Mouse (Mus musculus) heart, embryonic 11.5 days (tissue): Measurements from ENCODE around the gene Secisbp2. TPM values are rescaled to one million over a fixed set of nuclear protein-coding genes. Genes with fewer than 3 reads are reported as not detected.
"Not testable (repeated sequence)": the region's sequence is repeated elsewhere in the genome, so short reads cannot be mapped to it uniquely, and the experiment has no call there.

Source experiments
- ATAC-seq: fragments of 200-750 bp; cut with Nextera tagmentation; replicated peaks from 2 replicates; pipeline ENCODE4 v1.8.0; 2017; ENCODE audit warnings: moderate library complexity; ENCODE audit not compliant: insufficient number of reproducible peaks, low FRiP score, low TSS enrichment
- H3K27ac ChIP-seq: fragments of 300-500 bp; sonication (generic); 2 replicates; pipeline ENCODE4 v1.5.1; 2014; ENCODE audit warnings: mild to moderate bottlenecking, low read depth, low read length
- H3K27me3 ChIP-seq: fragments of 300-500 bp; sonication (generic); 2 replicates; pipeline ENCODE4 v1.6.1; 2014; ENCODE audit warnings: mild to moderate bottlenecking, low read length, mixed read lengths; ENCODE audit not compliant: control insufficient read depth, insufficient read depth
- H3K36me3 ChIP-seq: fragments of 300-500 bp; sonication (generic); 2 replicates; pipeline ENCODE4 v1.6.1; 2014; ENCODE audit warnings: mild to moderate bottlenecking, low read length, moderate library complexity, mixed read lengths; ENCODE audit not compliant: control insufficient read depth, insufficient read depth
- H3K4me1 ChIP-seq: fragments of 300-500 bp; sonication (generic); 2 replicates; pipeline ENCODE4 v1.6.1; 2014; ENCODE audit warnings: low read length; ENCODE audit not compliant: control insufficient read depth, insufficient read depth
- H3K4me2 ChIP-seq: fragments of 300-500 bp; sonication (generic); 2 replicates; pipeline ENCODE4 v1.6.1; 2014; ENCODE audit warnings: mild to moderate bottlenecking, moderate library complexity
- H3K4me3 ChIP-seq: fragments of 300-500 bp; sonication (generic); 2 replicates; pipeline ENCODE4 v1.5.1; 2014; ENCODE audit warnings: low read depth, low read length
- H3K9ac ChIP-seq: fragments of 300-500 bp; sonication (generic); 2 replicates; pipeline ENCODE4 v1.6.1; 2014; ENCODE audit warnings: mild to moderate bottlenecking, low read depth, low read length, moderate library complexity
- H3K9me3 ChIP-seq: fragments of 300-500 bp; sonication (generic); replicated peaks from 2 replicates; pipeline ENCODE4 v1.6.1; 2016; ENCODE audit warnings: low read length; ENCODE audit not compliant: control insufficient read depth
- WGBS: fragments of 180-500 bp; shearing (Covaris S2); extraction: QIAGEN DNeasy Blood & Tissue Kit; methylation state at CpG from one replicate; pipeline ENCODE4 v1.1.7; 2014; ENCODE audit not compliant: insufficient replicate concordance; 5-methylcytosine and 5-hydroxymethylcytosine counted together
- polyA plus RNA-seq: library from polyadenylated mRNA; unstranded; fragments of >200 nt; fragmentation: Nextera tagmentation; extraction: Ambion mirVana; gene quantifications from 2 replicates; pipeline ENCODE4 v1.2.1, GENCODE M21; 2014

Gene Secisbp2
- polyA plus RNA-seq, 1 experiment from 2014 or later: 21.9 TPM

GRCm38 (mm10) chr13:51632560-51633218, 18.8 kb upstream of the Secisbp2 start:
- H3K4me1 ChIP-seq: no peaks in the 10 kb centered on the region
- no peaks in the 10 kb centered on the region for H3K27me3 ChIP-seq
- no peak overlapping the region for H3K4me3 ChIP-seq
- H3K27ac ChIP-seq: no peak overlapping the region
- H3K9me3 ChIP-seq: no peaks in the 10 kb centered on the region
- WGBS: 83% methylated on average over 5 of the region's 5 CpGs
- no peaks in the 10 kb centered on the region for H3K36me3 ChIP-seq
- H3K4me2 ChIP-seq: no peak overlapping the region
- H3K9ac ChIP-seq: no peak overlapping the region
- ATAC-seq: no peak

GRCm38 (mm10) chr13:51635384-51635783, 16.1 kb upstream of the Secisbp2 start:
- not testable (repeated sequence) for ATAC-seq, H3K36me3 ChIP-seq, H3K27me3 ChIP-seq, H3K9me3 ChIP-seq, H3K4me1 ChIP-seq, H3K4me2 ChIP-seq, H3K9ac ChIP-seq, H3K4me3 ChIP-seq, H3K27ac ChIP-seq
- 70% methylated on average over 5 of the region's 9 CpGs for WGBS

- H3K27me3 ChIP-seq: no peaks in the 10 kb centered on the region
- H3K4me2 ChIP-seq: no peak overlapping the region
- 87% methylated on average over 4 of the region's 4 CpGs for WGBS
- H3K36me3 ChIP-seq: no peaks in the 10 kb centered on the region
- H3K4me1 ChIP-seq: no peaks in the 10 kb centered on the region
- no peak overlapping the region for H3K4me3 ChIP-seq
- H3K9ac ChIP-seq: no peak overlapping the region
- ATAC-seq: no peak
- no peak overlapping the region for H3K27ac ChIP-seq
- H3K9me3 ChIP-seq: no peaks in the 10 kb centered on the region
Observed at GRCm38 (mm10) chr13:51638958-51639357, 12.5 kb upstream of the Secisbp2 start.

GRCm38 (mm10) chr13:51641424-51641823, 10.1 kb upstream of the Secisbp2 start:
- Histone ChIP-seq H3K4me1 (no peaks in the 10 kb centered on the region), H3K36me3 (no peaks in the 10 kb centered on the region), H3K27me3 (no peaks in the 10 kb centered on the region), H3K9me3 (no peaks in the 10 kb centered on the region), H3K4me3 (no peak overlapping the region), H3K9ac (no peak overlapping the region), H3K27ac (no peak overlapping the region), H3K4me2 (no peak overlapping the region)
- ATAC-seq: no peak
- WGBS: 84% methylated on average over 3 of the region's 3 CpGs

- 37% methylated on average over 11 of the region's 11 CpGs for WGBS
- H3K4me3 ChIP-seq: no peak overlapping the region
- ATAC-seq: no peak
Observed at GRCm38 (mm10) chr13:51642171-51642778, 9.2 kb upstream of the Secisbp2 start.

GRCm38 (mm10) chr13:51643924-51644828, 7.3 kb upstream of the Secisbp2 start:
- H3K27ac ChIP-seq: peak overlapping the region; percentile 73
- H3K36me3 ChIP-seq: no peaks in the 10 kb centered on the region
- no peak for ATAC-seq
- H3K9me3 ChIP-seq: no peaks in the 10 kb centered on the region
- peak overlapping the region; percentile 65 for H3K4me2 ChIP-seq
- H3K4me3 ChIP-seq: peak overlapping the region; percentile 81
- 42% methylated on average over 20 of the region's 20 CpGs for WGBS
- H3K27me3 ChIP-seq: no peaks in the 10 kb centered on the region
- peak overlapping the region; percentile 68 for H3K9ac ChIP-seq
- H3K4me1 ChIP-seq: peaks cover 16% of the 10 kb centered on the region

More at GRCm38 (mm10) chr13:51642171-51642778, 9.2 kb upstream of the Secisbp2 start:
- H3K9me3 ChIP-seq: no peaks in the 10 kb centered on the region
- no peaks in the 10 kb centered on the region for H3K36me3 ChIP-seq
- no peaks in the 10 kb centered on the region for H3K27me3 ChIP-seq
- peaks cover 6% of the 10 kb centered on the region for H3K4me1 ChIP-seq
- no peak overlapping the region for H3K9ac ChIP-seq
- H3K4me2 ChIP-seq: no peak overlapping the region
- H3K27ac ChIP-seq: no peak overlapping the region

GRCm38 (mm10) chr13:51644829-51645789, 6.4 kb upstream of the Secisbp2 start, which contains the start of gene Cks2:
Gene Cks2, plus strand, starts transcription at chr13:51645232.
- peaks cover 16% of the 10 kb centered on the region for H3K4me1 ChIP-seq
- H3K36me3 ChIP-seq: no peaks in the 10 kb centered on the region
- H3K27ac ChIP-seq: peak within 1 kb of the TSS; percentile 78
- WGBS: under 1% methylated on average over 83 of the region's 83 CpGs
- peak within 1 kb of the TSS; percentile 90 for H3K9ac ChIP-seq
- H3K27me3 ChIP-seq: no peaks in the 10 kb centered on the region
- no peaks in the 10 kb centered on the region for H3K9me3 ChIP-seq
- peak within 1 kb of the TSS; percentile 81 for H3K4me3 ChIP-seq
- peak within 1 kb of the TSS; percentile 71 for H3K4me2 ChIP-seq
- peak; percentile 98 for ATAC-seq

- Histone ChIP-seq H3K27me3 (no peaks in the 10 kb centered on the region), H3K4me2 (peak overlapping the region; percentile 71), H3K27ac (peak overlapping the region; percentile 78), H3K9ac (peak overlapping the region; percentile 90), H3K4me3 (peak overlapping the region; percentile 81), H3K9me3 (no peaks in the 10 kb centered on the region), H3K36me3 (no peaks in the 10 kb centered on the region), H3K4me1 (peaks cover 17% of the 10 kb centered on the region)
- 0% methylated on average over 7 of the region's 7 CpGs for WGBS
- ATAC-seq: no peak
Observed at GRCm38 (mm10) chr13:51645872-51646271, 5.6 kb upstream of the Secisbp2 start.
